Mouse (Mus musculus) kidney, adult 9 months (tissue): ENCODE data around the gene Vps37d.
A peak's percentile ranks its signal among the peaks of the same experiment; 100 is the strongest.
"Not testable (repeated sequence)": the region's sequence is repeated elsewhere in the genome, so short reads cannot be mapped to it uniquely, and the experiment has no call there.

Experiments used
- DNase-seq: peaks from one replicate; pipeline ENCODE4 v3.0.0; 2022

Vps37d gene

GRCm38 (mm10) chr5:135073349-135074150, 4.5 kb downstream of the Vps37d start:
- DNase-seq, result no peak

GRCm38 (mm10) chr5:135072720-135073119, 5.3 kb downstream of the Vps37d start:
- no peak for DNase-seq

GRCm38 (mm10) chr5:135072061-135072460, 6.0 kb downstream of the Vps37d start:
- no peak for DNase-seq

DNA sequence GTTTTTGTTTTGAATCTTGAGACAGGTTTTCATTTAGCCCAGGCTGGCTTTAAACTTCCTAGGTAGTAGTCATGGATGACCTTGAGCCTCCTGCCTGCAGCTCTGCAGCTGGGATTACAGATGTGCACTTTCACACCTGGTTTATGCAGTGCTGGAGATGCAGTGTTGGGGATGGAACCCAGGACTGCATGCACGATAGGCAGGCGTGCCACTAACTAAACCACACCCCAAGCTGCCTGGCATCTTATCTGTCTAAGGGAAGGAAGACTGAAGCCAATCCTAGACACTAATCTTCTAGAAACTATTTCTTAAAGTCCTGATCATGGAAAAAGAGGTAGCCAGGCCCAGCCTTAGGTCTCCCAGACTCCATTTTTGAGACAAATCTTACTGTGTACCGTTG, 7.6 kb downstream of the Vps37d start:
- DNase-seq, result no peak

DNA sequence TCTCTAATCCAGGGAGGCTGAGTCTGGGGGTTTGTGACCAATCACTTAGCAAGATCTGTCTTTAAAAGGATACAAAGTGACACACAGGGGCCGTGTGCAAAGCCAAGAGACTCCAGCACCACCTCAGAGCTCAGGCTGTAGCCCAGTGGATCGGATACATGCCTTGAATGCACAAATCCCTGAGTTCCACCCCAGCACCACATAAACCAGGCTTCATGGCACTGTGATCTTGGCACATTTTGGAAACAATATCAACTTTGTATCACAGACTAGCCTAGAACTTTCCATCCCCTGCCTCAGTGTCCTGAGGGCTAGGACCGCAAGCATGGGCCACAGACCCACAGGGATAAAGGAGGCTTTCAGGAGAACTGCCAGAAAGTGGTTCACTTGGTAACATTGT, 12.1 kb downstream of the Vps37d start:
- DNase-seq, result no peak

GRCm38 (mm10) chr5:135064909-135065446, 13.1 kb downstream of the Vps37d start, which contains the start of gene Bud23:
TSS of gene Bud23 (minus strand) at chr5:135064959.
- DNase-seq, result not testable (repeated sequence)

DNA sequence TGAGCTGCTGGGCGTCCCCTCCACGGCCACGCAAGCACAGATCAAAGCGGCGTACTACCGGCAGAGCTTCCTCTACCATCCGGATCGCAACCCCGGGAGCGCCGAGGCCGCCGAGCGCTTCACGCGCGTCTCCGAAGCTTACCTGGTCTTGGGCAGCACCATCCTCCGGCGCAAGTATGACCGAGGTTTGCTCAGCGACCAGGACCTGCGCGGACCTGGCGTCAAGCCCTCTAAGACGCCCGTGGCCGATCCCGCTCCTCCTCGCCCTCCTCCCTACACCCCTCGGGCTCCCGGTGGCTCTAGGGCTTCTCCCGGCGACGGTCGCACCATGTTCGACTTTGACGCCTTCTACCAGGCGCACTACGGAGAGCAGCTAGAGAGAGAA, 13.7 kb downstream of the Vps37d start:
- DNase-seq, result no peak

GRCm38 (mm10) chr5:135063629-135064381, 14.3 kb downstream of the Vps37d start, which contains the start of gene Dnajc30:
TSS of gene Dnajc30 (plus strand) at chr5:135064202.
- DNase-seq, result peak; percentile 98

GRCm38 (mm10) chr5:135053356-135053755, 24.7 kb downstream of the Vps37d start:
- no peak for DNase-seq

DNA sequence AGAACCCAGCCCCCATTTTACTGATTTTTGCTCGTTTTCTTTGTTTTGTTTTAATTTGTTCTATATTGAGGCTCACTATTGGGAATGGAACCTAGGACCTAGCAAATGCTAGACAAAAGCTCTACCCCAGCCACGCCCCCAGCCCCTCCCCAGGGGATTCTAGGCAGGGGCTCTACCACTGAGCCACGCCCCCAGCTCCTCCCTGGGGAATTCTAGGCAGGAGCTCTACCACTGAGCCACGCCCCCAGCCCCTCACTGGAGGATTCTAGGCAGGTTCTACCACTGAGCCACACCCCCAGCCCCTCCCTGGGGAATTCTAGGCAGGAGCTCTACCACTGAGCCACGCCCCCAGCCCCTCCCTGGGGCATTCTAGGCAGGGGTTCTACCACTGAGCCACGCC, 28.8 kb downstream of the Vps37d start:
- not testable (repeated sequence) for DNase-seq

DNA sequence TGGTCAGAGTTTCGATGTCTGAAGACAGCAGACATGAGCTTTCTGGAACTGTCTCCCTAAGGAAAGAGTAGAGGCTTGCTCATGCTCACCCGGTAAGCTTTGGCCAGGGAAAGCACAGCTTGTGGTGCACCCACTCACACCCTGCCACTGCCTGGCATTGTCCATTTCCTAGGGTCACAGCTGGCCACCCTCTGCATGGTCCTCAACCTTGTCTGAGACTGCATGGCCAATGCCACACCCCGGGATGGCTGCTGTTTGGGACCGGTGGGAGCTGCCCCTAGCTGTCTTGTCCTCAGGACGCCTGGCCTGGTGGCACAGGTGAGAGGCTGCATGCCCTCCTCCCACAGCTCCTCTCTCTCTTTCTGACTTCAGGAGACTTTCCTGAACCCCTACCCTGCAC, 29.5 kb downstream of the Vps37d start:
- no peak for DNase-seq

DNA sequence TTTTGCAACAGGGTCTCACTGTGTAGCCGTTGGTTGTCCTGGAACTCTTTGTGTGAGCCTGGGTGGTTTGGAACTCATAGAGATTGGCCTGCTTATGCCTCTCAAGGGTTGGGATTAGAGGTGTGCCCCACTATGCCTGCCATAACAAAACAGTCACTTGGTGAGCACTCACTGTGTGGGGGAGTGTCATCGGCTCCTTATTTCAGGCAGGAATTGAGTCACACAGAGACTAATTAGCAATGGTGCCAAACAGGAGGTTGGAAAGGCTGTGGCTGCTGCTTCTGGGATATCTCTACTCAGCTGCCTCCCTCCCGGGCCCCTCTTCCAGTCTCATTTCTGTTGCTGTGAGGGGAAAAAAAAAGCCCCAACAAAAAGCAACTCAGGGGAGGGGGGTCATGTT, 33.5 kb downstream of the Vps37d start:
- DNase-seq, result no peak

GRCm38 (mm10) chr5:135042105-135042788, 35.8 kb downstream of the Vps37d start:
- DNase-seq, result no peak

- no peak for DNase-seq
These were observed 37.3 kb downstream of the Vps37d start for GRCm38 (mm10) chr5:135040777-135041176.

DNA sequence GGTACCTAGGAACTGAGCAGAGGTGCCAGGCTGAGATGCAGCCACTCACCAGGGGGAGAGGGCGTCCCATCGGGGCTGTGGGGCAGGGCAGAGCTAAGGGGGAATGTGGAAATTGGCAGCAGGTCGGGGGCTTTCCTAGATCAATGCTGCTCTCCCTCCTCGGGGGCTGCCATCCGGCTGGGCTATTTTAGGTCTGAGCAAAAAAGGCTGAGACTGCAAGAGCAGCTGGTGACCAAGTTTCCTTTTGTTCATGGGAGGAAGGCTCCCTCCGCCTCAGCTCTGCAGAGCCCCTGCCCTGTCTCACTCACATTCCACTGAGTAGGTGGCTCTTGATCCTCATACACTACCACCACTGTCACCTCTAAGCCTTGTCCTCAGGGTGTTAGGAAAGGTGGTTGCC, 38.0 kb downstream of the Vps37d start:
- no peak for DNase-seq

- no peak for DNase-seq
These were observed 38.5 kb downstream of the Vps37d start for GRCm38 (mm10) chr5:135039541-135039940.

DNA sequence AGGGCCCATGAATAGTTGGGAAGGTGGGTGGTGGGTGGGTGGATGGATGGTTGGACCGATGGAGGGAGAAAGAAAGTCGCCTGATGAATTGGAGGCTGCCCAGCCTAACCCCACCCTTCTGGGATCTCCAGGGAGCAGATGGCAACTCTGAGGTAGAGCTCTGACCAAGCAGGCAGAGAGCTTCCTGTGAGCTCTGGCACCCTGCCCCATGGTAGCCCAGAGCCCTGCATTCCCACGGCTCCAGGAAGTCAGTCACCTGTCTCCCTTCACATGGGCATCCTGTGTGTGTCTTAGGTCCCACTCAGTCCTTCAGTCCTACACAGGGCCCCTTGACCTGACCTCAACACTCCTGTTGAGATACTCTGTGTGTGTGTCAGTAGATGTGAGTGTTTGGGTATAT, 40.1 kb downstream of the Vps37d start:
- DNase-seq, result no peak

DNA sequence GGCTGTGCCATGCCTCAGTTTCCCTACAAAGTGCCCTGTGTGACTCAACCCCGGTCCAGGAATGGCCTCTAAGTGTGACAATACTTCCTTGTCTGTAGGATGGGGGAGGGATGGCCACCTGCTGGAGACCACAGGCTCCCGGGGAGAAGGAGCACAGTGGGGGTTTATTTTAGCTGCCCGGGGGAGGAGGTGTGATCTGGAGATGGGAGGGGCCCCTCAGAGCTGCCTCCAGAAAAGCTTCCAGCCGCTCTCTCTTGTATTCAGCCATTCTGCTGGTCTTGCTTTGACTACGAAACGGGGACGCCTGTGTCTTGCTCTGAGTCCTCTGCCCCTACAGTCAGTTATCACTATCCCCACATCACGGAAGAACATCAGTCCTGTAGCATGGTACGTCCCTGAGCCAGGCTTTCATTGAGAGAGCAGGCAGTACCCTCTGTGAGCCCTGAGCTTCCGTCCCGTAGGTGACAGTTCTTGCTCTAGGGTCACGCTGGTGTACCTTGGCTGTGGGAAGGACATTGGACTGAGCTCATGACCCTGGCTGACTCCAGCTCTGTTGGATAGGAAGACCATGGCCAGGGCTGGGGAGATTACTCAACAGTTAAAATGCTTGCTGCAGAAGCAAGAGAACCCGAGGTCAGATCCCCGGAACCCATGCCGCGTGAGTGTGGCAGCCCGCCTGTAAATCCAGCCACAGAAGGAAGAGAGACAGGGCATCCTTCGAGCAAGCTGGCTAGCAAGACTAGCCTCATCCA, 42.3 kb downstream of the Vps37d start:
- DNase-seq, result peak; percentile 63

GRCm38 (mm10) chr5:135034593-135034992, 43.5 kb downstream of the Vps37d start:
- DNase-seq, result no peak

GRCm38 (mm10) chr5:135032581-135032980, 45.5 kb downstream of the Vps37d start:
- no peak for DNase-seq

- no peak for DNase-seq
These were observed 48.8 kb downstream of the Vps37d start for GRCm38 (mm10) chr5:135029007-135029854.
